Mouse (Mus musculus) v-Abl transformed pro-B cells (cell line): ENCODE results near the gene Osbpl5.
"Not testable (repeated sequence)": the region's sequence is repeated elsewhere in the genome, so short reads cannot be mapped to it uniquely, and the experiment has no call there.

Source experiments
- in situ Hi-C, 2 experiments: fragments of 400-800 bp; cut with MboI; formaldehyde crosslinking; loops; one replicate each; pipeline ENCODE4 v1.15.1; 2025; ENCODE audit not compliant: unreplicated experiment in 2 of 2

Gene Osbpl5

GRCm38 (mm10) chr7:143679650-143680049 is 77.1 kb downstream of the Osbpl5 start:
- in situ Hi-C loops = loop anchor here in 1 of 2 experiments (5.0 kb wide), 1 partner anchor 57 kb away; no protein-coding TSS in a partner anchor

DNA sequence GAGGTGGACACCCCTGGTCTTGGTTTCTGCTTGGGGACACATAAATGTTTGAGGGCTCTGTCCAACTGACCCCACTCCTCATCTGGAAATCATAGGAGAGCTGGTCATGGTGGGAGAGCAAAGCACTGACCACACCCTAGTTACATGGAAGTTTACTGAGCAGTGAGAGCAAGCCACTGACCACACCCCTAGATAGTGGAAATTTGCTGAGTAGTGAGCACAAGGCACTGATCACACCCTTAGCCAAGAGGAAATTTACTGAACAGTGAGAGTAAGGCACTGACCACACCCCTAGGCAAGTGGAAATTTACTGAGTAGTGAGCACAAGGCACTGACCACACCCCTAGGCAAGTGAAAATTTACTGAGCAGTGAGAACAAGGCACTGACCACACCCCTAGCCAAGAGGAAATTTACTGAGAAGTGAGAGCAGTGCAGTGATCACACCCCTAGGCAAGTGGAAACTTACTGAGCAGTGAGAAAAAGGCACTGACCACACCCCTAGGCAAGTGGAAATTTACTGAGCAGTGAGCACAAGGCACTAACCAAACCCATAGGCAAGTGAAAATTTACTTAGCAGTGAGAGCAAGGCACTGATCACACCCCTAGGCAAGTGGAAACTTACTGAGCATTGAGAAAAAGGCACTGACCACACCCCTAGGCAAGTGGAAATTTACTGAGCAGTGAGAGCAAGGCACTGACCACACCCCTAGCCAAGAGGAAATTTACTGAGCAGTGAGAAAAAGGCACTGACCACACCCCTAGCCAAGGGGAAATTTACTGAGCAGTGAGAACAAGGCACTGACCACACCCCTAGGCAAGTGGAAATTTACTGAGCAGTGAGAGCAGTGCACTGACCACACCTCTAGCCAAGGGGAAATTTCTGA is 90.1 kb downstream of the Osbpl5 start:
- in situ Hi-C loops = no loop called here

- in situ Hi-C loops = no loop called here
Observed at GRCm38 (mm10) chr7:143663470-143663869, 93.3 kb downstream of the Osbpl5 start.

- in situ Hi-C loops = no loop called here
Observed at GRCm38 (mm10) chr7:143660797-143661196, 96.0 kb downstream of the Osbpl5 start.

- in situ Hi-C loops = not testable (repeated sequence)
Observed at GRCm38 (mm10) chr7:143649769-143650346, 106.9 kb downstream of the Osbpl5 start.

- in situ Hi-C loops = no loop called here
Observed at GRCm38 (mm10) chr7:143649034-143649768, 107.6 kb downstream of the Osbpl5 start, which contains the start of gene Tnfrsf22. Gene Tnfrsf22, minus strand, starts transcription at chr7:143649661.

DNA sequence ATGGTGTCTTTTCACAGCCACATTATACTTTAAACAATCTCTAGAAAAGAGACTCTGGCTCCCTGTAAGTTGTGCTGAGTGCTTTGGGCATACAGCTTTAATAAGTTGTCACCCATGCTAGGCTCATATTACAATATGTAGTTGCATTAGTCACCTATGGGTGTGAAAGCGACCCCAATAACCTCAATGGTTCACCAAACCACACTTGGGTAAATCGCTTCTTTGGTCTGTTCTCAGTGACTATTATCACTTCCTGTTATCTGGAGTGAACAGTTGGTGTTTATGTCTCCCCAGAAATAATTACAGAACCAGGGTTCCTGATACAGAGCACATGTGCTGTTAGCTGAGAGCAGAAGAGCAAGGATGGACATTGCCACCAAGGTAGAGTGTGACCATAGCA is 112.8 kb downstream of the Osbpl5 start:
- in situ Hi-C loops = not testable (repeated sequence)
